Mouse (Mus musculus) G1E (cell line): Measurements from ENCODE around the gene Col25a1.

Experiments
- CTCF ChIP-seq: IDR thresholded peaks from 2 replicates; pipeline ENCODE4 v1.5.1; 2012; ENCODE audit warnings: low read depth, low read length, inconsistent platforms, mixed read lengths
- GATA1 ChIP-seq: IDR thresholded peaks from 2 replicates; pipeline ENCODE4 v1.6.1; 2012; ENCODE audit warnings: borderline replicate concordance, low read length, inconsistent platforms, mixed read lengths
- GATA2 ChIP-seq: IDR thresholded peaks from 2 replicates; pipeline ENCODE4 v1.6.1; 2012; ENCODE audit warnings: low read depth, low read length, inconsistent platforms, borderline replicate concordance
- POLR2AphosphoS5 ChIP-seq: IDR thresholded peaks from 2 replicates; pipeline ENCODE4 v1.6.1; 2012; ENCODE audit warnings: low read depth, low read length, inconsistent platforms; ENCODE audit not compliant: insufficient replicate concordance
- TAL1 ChIP-seq: conservative IDR thresholded peaks from 2 replicates; pipeline ENCODE4 v1.6.1; 2012; ENCODE audit warnings: low read depth, low read length, inconsistent platforms, mixed read lengths

DNA sequence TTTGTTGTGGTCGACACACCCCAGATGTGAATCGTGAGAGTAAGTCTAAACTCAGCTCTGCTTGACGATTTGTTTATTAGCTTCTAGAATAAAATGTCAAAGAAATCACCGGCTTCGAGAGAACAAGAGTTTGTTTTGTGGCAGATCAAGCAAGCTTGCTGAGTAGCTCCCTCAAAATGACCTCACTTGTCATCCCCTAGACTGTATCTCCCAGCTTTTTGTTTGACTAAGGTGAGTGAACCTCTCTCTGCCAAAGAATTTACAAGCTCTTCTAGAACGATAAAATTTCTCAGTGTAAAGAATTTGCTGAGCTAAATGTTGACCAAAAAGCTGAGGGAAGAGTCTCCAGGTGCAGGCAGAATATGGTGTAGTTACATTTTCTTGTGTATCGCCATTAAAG, 125.3 kb downstream of the Col25a1 start:
- no peak for TF ChIP-seq CTCF
- TF ChIP-seq GATA1: no peak
- TF ChIP-seq TAL1: no peak
- TF ChIP-seq GATA2: no peak
- no peak for TF ChIP-seq POLR2AphosphoS5
